Mouse (Mus musculus) kidney, postnatal 25 days (tissue): ENCODE measurements around the gene Cdv3.
A peak's percentile ranks its signal among the peaks of the same experiment; 100 is the strongest.
"Not testable (repeated sequence)": the region's sequence is repeated elsewhere in the genome, so short reads cannot be mapped to it uniquely, and the experiment has no call there.

Source experiments
- DNase-seq, 2 experiments: peaks; one replicate each; pipeline ENCODE4 v3.0.0; 2021; ENCODE audit warnings: mixed read lengths in 2 of 2

Cdv3 gene

DNA sequence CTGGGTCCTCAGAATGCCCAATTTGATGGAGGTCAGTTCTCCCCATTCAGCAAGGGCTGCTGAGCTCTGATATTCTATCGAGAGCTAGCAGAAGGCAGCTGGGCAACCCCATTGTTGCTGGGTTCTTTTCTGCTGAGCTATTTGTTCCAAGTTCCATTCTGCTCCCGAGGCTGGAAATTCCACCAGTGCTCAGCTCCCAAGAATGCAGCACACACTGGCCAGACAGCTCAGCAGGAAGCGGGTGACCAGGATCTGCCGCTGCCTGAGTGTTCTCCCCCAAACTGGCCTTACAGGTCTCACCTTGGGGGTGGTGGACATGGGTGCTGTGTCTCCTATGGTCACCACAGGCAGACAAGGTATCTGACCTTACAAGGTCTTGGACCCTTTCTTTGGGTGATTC, 4.3 kb upstream of the Cdv3 start:
- DNase-seq: no peak

DNA sequence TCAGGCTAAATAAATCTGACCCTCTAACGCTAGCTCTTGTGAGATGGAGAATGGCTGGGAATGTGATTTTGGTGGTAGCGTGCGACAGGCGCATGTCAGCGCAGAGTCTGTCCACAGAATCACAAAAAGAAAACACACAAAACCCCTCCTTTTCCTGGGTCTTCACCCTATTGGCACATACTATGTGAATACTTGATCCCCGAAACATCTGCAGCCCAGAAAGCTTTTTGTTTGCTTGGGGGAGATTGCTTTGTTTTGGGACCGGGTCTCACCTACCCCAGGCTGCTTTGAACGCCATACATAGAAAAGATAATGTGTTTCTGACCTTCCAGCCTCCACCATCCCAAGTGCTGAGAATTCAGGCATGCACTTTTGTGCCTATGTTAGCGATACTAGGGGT, 716 bp upstream of the Cdv3 start:
- no peak for DNase-seq

DNA sequence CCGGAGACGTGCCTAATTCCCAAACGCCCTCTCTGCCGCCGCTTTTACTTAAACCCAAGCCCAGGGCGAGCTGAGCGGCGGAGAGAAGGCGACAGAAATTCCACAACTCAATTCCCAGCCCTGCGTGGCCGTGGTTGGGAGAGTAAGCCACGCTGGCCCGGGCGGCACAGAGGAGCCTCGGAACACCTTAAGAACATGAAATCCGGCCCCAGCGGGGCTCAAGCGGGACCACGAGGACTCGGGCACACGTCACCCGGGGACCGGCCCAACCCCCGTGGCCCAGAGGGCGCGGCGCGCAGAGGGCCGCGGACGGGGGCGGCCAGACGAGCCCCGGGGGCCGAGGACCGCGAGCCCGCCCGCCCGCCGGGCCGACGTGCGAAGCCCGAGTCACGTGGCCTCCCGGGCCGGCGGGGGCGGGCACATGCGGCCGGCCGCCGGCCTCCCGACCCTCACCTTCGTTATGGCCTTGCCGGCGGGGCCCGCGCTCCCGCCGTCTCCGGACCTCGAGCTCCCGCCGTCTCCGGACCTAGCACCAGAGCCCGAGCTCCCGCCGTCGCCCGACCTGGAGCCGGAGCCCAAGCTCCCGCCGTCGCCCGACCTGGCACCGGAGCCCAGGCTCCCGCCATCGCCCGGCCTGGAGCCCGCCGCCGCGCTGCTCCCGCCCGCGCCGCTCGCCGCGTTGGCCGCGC, 895 bp downstream of the Cdv3 start:
- peak; percentile 69 to 89 for DNase-seq

DNA sequence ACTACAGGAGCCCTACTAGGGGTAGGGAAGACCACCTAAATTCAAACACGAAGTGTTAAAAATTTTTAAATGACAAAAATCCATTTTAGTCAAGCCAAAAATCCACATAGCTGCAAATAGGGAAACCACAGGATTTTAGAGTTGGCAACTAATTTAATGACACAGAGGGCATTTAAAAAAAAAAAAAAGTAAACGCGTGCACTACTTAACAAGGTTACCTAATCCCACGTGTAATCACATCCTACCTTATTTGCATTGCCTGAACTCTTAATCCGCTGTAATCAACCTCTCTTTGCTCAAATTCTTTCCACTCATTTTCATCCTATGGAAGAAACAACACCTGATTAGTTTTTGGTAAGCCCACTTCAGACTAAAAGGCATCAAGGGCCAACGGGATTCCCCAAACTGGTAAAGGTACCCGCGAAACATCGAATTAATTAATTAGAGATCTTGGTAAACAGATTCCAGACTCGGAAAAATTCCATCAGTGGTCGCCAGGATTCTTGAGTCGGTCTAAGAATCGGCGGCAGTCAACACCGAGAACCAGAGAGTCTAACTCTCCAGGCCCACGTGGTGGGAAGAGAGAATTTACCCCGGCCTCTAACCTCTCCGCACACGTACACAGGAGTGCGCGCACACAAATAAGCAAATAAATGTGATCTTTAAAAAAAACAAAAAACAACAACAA, 1.8 kb downstream of the Cdv3 start:
- DNase-seq: peak in 1 of 2 experiments; percentile 23

DNA sequence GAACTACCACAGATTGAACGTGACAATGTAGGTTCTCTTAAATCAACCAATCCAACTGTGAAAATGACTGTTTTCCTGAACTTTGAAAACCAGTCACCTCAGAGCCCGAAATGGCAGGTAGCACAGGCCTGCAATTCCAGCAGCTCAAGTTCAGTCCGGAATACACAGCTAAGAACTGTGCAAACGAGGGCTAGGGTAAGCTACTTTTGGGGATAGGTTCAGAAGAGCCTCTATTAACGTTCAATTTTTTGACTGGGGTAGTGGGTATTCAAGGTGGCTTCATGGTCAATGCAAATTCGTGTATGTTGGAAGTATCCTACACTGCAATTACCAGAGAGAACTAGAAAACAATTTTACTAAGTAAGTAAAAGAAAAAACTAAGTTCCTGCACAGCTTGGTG, 2.6 kb downstream of the Cdv3 start:
- DNase-seq: no peak

DNA sequence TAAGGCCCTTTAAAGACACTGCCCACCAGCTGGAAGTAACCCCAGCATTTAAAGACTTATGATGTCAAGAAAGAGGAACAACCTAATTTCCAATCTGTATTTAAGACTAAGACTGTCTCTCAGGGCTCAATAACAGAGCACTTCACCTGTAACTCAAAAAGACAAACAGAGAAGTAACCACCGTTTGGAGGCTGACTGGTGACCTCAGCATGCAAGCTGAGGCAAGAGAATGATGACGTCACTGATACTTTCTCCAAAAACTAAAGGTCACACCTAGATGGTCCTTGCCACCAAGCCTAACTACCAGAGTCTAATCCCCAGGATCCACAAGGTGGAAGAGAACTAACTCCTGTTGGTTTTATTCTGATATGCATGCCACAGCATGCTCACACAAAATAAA, 5.0 kb downstream of the Cdv3 start:
- no peak for DNase-seq

DNA sequence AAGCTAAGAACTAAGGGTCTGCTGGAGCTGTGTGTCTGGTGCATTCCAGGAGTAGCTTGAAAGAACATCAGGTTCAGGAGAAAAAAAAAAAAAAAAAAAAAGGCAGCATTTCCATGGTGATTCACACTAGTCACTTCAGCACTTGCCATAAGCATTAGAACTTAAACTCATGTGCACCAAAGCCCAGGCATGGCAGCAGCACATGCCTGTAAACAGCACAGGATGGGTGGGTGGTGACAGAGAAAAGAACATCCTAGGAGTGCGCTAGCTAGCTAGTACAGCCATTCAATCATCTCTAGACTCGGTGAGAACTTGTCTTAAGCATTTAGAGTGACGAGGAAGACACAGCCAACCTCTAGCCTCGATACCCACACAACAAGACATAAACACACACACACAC, 7.1 kb downstream of the Cdv3 start:
- DNase-seq: no peak

DNA sequence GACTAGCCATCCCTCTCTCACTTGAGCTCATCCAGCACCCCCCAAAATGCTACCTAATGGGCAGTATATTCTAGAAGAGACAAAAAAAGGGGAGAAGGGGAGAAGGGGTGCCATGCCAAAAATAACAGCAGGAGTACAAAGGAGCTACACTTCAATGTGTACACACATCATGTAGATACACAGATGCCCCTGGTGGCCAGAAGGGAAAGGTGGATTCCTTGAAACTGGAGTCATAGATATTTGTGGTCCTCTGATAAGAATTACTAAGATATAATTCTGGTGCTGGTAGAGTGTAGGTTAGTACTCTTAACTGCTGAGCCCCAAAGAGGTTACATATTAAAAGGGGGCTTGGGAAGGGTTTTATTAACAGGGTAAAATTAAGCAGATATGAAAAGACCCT, 7.7 kb downstream of the Cdv3 start:
- no peak for DNase-seq

DNA sequence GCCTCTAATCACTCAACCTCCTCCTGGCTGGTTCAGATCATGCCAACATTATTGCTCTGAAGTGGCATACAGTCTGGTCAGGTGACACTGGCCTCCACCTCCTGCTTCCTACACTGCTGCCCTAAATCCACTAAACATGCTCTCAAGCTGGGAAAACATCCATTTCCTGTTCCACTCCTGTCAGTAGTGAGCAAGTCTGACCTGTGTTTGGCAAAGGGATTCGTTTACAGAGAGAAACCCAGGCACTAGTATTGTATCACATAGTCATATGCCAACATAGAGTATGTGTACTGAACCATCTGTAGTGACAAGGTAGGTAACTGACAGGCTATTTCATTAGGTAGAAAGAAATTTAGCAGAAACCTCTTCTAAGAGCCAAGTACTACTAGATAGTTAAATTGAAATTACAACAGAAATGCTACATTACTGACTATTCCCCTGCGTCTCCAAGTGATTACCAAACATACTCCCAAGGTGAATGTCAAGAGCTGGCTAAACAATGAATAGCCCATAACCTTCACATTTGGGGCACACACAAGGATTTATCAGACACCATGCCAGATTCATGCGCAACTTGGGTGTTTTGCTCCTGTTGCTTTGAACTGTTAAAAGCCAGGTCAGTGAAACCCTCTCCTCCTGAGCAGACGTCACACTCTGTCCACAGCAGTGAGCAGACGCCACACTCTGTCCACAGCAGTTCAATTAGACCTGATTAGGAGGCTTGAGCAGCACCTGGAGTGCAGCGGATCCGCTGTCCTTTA, 12.0 kb downstream of the Cdv3 start:
- DNase-seq: not testable (repeated sequence)

DNA sequence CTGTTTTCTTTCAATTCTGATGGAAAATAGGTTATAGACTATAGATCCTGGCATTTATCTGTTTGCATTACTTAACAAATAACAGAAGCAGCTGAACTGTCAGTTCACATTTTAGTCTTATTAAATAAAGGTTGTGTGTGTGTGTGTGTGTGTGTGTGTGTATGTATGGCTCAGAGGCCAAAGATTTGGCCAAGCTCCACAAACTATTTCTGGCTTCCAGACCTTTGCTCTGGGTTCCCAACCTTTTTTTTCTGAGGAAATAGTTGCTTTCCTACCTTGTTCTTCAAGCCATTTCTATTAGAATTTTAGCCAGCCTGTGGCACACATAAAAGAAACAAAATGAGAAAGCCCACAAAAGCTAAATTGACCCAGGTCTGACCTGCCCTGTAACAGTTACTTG, 16.8 kb downstream of the Cdv3 start:
- DNase-seq: peak in 1 of 2 experiments; percentile 26

DNA sequence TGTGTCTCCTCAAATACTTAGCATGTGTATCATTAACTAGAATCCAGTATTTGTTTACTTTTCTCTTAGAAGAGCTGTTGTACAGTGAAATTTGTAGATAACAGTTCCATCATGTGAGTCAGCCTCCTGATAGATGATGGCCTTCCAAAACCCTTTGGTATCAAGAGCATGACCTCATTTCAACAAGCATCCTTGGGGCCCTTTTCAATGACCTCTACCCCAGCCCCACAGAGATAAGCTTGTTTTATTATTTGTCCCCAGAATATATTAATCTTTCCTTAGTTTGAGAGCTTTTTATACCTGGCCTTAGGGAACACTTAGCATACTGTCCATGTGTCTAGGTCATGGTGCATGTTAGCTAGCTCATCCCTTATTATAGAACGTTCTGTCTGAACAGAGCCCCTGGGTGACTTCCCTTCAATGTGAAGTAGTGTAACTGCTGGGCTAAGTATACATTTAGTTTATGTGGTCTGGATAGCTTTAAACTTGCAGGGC, 17.6 kb downstream of the Cdv3 start:
- no peak for DNase-seq

DNA sequence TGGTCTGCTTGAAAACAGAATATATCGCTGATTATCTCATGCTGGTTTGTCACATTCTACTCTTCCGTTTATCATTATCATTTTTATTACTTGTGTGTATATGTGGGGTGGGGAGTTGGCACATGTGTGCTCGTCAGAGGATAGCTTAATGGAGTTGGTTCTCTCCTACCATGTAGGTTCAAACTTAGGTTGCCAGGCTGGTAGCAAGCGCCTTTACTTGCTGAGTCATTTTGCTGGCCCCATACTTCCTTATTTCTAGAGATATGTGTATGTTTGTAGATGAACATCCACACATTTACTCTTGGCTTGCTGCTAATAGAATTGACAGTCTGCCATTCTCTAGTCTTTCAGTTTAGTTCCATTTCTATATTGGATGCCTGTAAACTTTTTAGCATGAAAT, 18.6 kb downstream of the Cdv3 start:
- DNase-seq: no peak

DNA sequence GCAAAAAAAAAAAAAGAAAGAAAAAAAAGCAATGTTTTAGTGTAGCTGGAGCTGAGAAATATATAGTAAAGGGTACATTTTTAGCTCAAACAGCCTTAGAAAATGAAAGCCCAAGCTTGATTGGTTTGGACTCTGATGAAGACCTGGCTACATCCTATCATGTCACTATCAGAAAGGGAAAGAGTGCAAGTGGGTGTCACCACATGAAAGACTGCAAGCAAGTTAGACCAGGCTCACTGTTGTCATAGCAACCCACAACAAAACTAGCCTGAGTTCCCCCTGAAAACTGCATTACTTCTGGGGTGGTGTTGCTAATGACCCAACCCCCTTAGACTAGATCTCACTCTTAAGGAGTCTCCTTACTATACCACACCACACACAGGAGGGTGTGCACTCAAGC, 28.7 kb downstream of the Cdv3 start:
- DNase-seq: no peak

DNA sequence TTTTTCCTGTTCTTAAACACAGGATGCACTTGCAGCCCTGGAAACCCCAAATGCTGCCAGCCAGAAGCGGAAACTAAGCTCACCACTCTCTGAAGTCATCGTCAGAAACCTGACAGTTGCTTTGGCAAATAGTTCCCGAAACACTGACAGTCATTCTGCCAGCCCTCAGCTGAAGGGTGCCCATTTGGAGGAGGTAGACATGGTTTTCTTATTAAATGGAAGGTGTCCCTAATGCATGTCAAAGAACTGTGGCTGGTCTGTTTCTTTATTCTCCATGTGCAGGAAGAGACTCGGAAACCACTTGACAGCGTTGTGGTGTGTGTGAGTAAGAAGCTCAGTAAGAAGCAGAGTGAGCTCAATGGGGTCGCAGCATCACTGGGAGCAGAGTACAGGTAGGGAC, 33.0 kb downstream of the Cdv3 start:
- DNase-seq: no peak

DNA sequence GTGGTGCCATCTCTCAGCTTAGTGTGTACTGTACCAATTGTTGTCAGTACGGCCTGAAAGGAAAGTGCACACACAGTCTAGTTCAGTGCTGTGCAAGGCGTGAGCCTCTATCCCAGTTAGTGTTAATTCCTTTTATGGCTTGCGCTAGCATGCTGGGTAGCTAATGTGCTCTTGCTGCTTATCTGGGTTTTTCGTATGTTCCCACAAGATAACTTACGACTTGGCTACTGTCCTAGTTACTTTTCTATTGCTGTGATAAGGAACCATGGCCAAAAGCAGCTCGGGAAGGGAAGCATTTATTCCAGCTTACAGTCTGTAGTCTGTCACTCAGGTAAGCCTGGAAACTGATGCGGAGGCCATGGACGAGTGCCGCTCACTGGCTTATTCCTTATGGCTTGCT, 39.2 kb downstream of the Cdv3 start:
- no peak for DNase-seq

DNA sequence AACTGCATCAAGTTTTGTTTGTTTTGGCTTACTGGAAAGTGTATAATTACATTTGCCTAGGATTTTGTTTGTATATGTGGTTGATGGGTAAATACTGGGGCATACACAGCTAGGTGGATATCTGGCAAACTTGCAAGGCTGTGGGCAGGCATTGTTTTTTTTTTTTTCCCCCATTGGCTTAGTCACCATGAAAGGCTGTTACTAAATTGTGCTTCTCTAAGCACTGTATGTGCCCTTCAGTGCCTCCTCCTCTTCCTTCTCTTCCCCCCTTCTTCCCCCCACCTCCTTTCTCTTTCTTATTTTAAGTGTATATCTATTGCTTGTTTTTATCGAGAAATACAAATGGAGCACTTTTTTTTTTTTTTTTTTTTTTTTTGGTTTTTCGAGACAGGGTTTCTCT, 41.0 kb downstream of the Cdv3 start:
- no peak for DNase-seq

DNA sequence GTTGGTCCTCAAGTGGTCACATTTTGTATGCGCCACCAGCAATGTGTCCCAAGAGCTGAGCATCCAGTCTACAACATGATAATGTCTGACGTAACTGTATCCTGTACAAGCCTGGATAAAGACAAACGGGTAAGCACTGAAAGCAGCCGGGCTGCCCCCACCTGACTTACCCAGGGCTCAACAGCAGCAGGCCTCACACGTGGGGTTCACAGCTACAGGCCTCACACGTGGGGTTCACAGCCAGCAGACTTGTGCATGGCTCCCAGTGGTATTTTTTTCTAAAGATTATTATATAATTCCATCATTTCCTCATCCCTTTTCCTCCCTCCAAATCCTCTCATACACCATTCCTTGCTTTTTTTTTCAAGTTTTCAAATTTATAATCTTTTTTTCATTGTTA, 55.8 kb downstream of the Cdv3 start:
- DNase-seq: peak; percentile 8 to 55

DNA sequence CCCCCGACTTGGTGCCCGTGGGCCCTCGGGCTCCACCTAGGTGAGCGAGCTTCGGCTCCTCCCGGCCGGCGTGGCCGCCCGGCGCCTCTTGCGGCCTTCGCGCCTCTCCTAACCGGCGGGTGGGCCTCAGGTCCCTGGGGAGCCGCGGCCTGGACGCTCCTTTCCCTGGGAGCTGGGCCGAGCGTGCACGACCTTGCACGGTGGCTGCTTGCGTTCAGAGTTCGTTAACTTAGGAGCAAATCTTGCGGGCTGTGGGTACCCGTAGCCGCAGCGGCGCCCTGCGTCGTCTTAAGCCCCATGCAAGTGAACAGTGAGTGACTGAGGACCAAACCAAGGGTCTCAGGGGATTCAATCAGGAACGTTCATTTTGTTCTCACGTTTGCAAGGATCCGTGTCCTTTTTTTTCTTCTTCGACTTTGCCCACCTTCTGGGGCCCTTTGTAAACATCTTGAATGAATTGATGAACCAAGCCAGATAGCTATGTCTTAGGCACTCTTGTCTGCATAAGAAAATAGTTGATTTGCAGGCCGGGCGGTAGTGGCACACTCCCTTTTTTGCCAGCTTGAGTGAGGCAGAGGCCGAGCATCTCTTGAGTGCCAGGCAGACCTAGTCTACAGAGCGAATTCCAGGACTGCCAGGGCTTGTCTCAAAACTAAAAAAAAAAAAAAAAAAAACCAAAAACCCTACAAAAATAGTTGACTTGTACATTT, 60.2 kb downstream of the Cdv3 start:
- peak in 1 of 2 experiments; percentile 2 for DNase-seq

DNA sequence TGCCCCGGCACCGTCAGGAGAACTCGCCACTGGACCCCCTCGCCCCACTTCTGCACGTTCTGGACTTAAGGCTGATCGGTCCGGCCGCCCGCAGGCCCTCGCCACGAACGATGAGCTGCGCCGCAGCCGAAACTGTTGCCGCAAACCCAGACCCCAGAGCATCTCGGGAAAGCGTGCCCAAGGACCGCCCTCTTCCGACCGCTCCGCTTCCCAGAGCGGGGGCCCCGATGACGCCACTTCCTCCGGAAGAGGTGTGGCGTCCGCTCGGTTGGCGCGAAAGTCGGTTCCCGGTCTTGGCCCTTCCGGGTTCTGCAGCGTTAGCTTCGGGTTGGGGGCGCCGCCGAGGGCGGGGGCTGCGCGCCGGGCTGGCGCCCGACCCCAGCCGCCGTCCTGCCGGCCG, 60.7 kb downstream of the Cdv3 start, which contains the start of the genes 1300017J02Rik and Topbp1:
TSS of gene 1300017J02Rik (minus strand) at position 156 of the 400 bp plus-strand sequence.
TSS of gene Topbp1 (plus strand) at position 289 of the 400 bp plus-strand sequence.
- peak; percentile 91 to 95 for DNase-seq
